Mouse (Mus musculus) fibroblast of lung, adult 2 months (primary cell): ENCODE data around the gene Htra2.

Experiments used
- DNase-seq: peaks from one replicate; pipeline ENCODE4 v3.0.0-alpha.2; 2011; ENCODE audit warnings: low read depth

Gene Htra2

GRCm38 (mm10) chr6:83031921-83032590, 23.0 kb downstream of the Htra2 start:
- no peak for DNase-seq

GRCm38 (mm10) chr6:83031111-83031510, 24.0 kb downstream of the Htra2 start:
- DNase-seq, result no peak

DNA sequence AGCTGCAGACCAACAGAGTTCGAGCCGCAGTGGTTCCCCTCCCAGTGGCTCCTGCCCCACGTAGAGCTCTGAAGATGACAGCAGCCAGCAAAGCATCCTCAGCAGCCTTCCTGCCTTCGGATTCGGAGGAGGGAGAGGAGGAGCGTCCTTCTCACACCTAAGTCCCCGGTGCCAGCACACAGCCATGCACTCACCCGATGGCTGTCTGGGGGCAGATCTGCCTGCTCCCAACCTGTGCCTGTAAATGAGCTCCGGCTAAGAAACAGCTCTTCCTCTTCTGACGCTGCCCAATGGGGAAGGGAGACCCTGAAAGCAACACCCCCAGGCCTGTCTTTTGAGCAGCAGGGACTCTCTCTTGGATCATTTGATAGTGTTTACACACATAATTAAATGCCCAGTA, 25.3 kb downstream of the Htra2 start:
- DNase-seq, result no peak

- peak; percentile 87 for DNase-seq
These were observed 27.4 kb downstream of the Htra2 start for GRCm38 (mm10) chr6:83027706-83028105.

DNA sequence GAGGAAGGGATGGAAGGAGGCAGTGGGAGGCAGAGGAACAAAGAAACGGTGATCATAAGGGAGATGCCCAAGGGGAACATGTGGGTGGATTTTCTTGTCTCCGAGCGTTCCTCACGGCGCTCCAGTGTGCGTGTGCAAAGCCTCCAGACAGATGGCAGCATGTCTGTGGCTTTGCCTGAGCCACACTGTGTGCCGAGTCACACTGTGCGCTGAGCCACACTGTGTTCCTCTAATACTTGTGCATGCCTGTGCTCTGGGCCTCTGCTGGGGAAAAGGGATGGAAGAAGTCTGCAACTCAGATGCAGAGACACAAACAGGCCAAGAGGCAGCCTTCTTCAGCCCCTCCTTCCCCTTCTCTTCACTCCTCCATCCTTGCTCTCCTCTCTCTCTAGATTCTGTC, 27.8 kb downstream of the Htra2 start:
- DNase-seq, result no peak

DNA sequence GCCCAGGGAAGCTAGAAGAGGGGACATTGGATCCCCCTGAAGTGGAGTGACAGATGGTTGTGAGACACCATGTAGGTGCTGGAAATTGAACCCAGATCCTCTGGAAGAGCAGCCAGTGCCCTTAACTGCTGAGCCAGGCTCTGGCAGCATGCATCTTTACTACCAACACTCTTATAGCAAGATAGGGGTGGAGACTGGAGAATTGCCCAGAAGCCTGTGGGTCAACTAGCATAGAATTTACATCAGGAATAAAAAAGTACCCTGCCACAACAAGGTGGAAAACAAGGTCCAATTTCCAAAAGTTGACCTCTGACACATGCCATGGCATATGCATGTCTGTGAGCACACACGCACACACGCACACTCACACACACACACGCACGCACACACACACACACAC, 29.9 kb downstream of the Htra2 start:
- no peak for DNase-seq

DNA sequence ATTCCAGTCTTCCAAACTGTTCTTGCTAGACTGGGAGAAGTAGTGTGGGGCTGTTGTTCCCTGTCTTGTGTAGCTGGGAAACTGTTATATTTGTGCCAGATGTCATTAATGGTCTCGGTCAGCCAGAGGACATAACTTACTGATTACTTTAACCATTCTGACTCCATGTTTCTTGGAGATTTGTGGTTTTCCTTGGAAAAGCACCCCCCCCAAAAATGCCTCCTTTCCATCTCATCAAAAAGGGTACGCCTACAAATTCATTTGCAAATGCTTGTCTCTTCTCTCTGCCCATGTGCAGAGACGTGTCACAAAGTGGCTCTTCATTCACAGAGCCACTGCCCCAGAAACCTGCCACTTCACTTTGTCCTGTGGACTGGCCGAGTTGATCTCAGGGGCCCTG, 30.7 kb downstream of the Htra2 start:
- no peak for DNase-seq

DNA sequence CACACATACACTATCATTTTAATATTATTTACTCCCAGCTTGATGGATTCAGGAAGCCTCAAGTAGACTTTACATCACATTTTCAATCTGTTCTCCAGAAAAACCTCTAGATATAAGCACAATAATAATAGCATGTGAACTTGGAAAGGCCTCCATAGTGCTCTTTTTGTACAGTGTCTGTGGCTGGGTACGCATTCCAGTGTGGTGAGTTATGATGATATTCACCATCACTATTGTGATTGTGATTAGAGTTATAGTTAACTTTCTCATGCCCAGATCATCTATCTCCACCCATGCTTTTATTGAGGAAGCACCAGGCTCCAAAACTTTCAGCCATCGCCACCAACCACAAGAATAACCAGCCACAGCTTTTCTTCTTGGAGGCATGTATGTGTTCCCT, 31.3 kb downstream of the Htra2 start:
- no peak for DNase-seq

- DNase-seq, result no peak
These were observed 32.1 kb downstream of the Htra2 start for GRCm38 (mm10) chr6:83023008-83023407.

DNA sequence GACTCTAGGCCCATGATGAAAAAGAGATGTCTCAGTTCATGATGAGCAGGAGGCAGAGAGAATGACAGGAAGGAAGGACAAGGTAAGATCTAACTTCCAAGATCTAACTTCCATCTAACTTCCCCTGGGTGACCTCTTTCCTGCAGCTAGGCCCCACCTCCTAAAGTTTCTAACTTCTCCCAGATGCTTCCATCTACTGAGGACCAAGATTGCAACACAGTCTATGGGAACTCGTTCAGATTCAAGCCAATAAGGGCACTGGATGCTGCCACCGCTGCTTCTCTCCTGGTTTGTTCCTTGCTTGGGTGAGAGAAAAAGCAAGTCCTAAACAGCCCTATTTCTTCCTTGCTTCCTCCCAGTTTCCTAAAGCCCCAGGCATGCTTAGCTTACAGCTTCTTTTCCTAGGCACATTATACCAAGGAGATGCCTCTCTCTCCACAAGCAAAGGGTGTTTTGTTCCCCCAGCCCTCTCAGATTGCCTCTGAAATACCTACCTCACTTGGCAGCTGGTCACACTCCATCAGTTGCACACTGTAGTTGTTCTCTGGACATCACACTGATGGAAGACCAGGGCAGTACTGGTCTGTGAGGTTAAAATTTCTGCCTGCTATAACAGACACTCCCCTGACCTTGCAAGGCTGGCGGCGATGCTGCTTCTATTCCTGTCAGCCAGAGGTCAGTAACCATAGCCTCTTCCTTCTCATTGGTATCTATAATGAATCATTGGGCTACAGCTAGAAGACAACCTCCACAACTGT, 34.1 kb downstream of the Htra2 start:
- DNase-seq, result no peak

DNA sequence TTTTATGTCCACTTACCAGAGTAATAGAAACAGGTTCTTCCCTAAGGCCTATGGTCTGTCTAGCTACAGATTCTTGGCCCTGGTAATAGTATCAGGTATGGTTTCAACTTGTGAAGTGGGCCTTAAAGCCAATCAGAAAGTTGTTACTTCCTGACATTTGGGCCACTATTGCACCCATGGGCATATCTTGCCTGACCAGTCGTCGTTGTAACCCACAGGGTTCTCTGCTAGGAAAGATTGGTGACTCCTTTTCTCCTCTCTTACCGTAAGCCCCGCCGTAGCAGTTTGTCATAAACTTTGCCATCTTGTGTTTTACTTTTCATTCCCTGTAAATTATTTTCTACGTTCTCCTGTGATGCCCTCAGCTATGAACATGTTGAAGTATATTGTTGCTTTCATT, 35.0 kb downstream of the Htra2 start:
- DNase-seq, result no peak

DNA sequence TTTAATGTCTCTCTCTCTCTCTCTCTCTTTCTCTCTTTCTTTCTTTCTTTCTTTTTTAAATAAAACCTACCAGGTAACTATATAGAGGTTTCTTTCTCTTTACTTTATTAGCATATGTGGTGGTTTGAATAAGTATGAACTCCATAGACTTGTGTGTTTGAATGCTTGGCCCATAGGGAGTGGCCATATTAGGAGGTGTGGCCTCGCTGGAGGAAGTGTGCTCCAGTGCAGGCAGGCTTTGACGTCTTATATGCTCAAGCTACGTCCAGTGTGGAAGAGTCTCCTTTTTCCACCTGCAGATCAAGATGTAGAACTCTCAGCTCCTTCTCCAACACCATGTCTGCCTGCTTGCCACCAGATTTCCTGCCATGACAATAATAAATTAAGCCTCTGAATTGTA, 36.0 kb downstream of the Htra2 start:
- no peak for DNase-seq

DNA sequence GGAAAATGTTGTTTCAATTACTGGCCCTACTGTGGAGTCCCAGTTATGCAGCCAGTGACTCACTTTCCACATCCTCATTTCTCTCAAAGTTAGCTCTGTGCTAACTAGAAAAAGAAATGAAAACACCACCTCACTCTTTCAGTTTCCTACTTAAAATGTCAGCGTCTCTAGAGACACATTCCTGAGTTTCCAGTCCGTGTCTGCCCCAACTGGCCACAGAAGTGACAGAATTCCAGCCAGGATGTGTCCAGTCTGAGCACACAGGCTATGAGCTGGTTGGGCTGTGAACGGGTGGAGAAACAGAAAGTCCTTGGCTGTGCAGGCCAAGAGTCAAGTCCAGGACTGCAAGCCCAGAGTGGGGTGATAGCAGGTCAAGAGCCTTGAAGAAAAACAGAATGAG, 37.9 kb downstream of the Htra2 start:
- DNase-seq, result peak; percentile 93

DNA sequence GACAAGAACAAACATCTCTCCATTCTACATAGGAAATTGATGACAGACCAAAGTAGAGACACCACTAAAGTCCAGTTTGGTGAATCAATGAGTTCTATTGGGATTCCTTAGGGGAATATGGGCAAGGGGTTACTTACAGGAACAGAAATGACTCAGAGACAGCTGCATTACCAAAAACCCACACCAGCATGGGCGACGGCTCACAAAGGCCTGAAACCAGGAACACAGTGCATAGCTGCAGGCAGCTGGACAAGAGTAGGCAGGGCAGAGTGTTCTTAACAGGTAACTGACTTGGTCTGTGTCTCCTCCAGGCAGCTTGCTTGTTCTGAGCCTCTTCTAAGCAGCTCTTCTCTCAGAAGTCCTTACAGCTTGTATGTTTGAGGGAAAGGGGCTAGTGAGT, 39.3 kb downstream of the Htra2 start:
- DNase-seq, result no peak

DNA sequence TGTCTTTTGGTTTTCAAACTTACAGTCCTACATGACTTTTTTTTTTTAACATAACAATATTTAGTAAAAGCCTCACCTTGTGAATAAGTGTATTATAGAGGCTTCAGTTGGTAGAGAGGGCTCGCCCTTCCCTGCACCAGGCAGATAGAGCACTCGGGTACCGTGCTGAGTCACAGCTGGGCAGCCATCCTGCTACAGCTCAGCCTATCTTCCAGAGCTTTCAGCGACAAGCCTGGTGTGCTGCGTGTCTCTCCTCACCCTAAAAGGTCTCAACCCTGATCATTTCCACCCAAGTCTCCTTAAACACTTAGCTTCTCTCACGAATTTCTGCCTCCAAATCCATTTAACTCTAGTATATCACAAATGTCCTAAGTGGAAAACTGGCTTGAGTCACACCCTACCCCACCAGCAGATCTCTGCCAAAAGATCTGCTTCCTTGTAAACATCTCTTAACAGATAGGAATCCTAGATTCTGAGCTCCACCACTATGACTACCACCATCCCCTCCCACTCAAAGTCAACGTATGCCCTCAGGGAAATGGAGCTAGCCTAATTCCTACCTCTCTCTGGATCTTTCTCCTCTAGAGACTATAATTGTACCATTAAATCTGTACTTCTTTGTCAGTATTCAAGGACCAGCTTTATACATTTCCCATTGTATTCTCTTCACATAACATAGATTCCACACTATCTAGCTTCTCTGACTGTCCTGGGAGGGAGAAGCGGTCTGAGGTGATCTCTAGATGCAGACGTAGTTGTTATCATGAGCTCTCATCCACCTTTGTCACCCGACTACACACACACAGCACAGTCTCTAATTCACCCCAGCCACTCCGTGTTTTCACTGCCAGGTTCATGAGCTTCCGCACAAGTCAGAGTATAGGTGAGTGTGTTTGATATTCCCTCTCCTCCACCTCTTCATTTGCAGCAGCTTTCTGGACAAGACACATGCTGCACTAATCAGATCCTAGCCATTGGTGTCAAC, 40.3 kb downstream of the Htra2 start:
- no peak for DNase-seq

DNA sequence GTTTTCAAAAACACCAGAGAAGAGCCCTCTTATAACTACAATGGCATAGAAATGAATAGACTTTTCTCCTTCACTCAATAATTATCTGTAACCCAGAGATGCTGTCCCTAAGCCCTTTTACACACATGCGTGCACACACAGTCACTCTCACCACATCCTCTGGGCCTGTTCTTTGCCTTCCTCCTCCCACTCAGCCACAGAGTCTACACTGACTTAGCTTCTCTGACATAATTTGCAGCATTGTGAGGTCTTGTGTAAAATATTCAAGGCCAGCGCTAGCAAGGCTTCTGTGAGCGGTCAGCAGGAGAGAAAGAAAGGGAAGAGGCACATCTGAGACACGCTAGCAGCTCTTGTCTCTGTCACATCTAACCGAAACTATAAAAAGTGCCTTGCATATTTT, 41.6 kb downstream of the Htra2 start:
- DNase-seq, result no peak

GRCm38 (mm10) chr6:83011756-83012155, 43.3 kb downstream of the Htra2 start:
- DNase-seq, result no peak

- DNase-seq, result no peak
These were observed 43.8 kb downstream of the Htra2 start for GRCm38 (mm10) chr6:83011255-83011654.

DNA sequence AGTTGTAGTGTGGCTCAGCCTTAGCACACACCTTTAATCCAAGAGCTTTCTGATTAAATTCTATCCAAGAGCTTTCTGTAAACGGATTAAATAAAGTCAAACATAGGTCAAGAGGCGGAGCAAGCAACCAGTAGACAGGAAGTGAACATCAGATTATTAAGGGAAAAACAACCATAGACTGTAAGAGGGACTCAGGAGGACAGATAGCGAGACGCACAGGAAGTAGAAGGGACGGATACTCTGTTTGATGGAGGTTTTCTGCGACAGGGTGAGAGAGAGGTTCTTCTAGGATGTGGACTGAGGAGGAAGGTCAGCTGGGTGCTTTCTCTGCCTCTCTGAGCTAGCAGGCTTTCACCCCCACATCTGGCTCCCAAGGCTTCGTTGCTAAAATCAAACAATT, 45.1 kb downstream of the Htra2 start:
- no peak for DNase-seq

DNA sequence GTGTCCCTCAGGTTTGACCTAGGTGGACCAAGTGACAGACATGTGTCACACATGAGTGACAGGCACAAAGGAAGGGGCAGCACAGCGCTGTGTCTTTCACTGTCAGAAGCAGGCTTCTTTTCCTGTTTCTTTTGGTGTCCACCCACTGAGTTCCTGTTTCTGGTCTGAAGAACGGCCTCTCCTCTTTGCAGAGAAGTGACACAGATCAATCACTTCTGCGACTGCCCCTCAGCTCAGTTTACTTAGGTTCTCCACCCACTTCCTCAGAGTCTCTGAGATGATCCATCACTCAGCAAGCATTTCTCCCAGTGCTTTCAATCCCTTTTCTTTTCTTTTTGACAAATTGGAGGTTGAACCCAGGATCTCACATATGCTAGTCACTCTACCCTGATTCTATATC, 46.4 kb downstream of the Htra2 start:
- DNase-seq, result no peak

DNA sequence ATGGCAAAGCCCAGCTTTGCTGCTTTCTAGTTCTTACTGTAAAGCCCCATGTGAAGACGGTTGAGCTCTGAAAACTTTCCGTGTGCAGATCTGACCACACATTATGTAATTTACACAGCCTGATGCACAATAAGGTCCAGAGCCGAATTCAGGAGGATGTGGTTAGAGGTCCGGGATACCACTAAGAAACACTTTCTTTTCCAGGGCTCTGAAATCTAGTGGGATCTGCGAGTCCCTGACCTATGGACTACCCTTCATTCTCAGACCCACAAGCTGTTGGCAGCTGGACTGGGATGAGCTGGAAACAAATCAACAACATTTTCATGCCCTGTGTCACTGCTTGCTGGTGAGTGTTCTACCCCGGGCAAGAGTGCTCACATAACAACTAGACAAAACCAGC, 49.0 kb downstream of the Htra2 start:
- DNase-seq, result peak; percentile 57

GRCm38 (mm10) chr6:83005444-83006011, 49.5 kb downstream of the Htra2 start:
- no peak for DNase-seq
